Mouse (Mus musculus): Measurements from ENCODE around the gene Cwh43.
"Not testable (repeated sequence)": the region's sequence is repeated elsewhere in the genome, so short reads cannot be mapped to it uniquely, and the experiment has no call there.

Gene Cwh43

GRCm38 (mm10) chr5:73468462-73469433, 62.9 kb downstream of the Cwh43 start:
- in situ Hi-C loops (cut with MboI; ENCODE audit: low sequenced_read_pairs), result no loop called here

GRCm38 (mm10) chr5:73474412-73475405, 68.8 kb downstream of the Cwh43 start:
- in situ Hi-C loops (cut with MboI; ENCODE audit: low sequenced_read_pairs), result no loop called here

GRCm38 (mm10) chr5:73480700-73481099, 74.8 kb downstream of the Cwh43 start, which contains the start of gene Dcun1d4:
Gene Dcun1d4 (plus strand): TSS chr5:73481000.
- in situ Hi-C loops (cut with MboI; ENCODE audit: low sequenced_read_pairs), result no loop called here

GRCm38 (mm10) chr5:73481401-73481800, 75.5 kb downstream of the Cwh43 start:
- in situ Hi-C loops (cut with MboI; ENCODE audit: low sequenced_read_pairs), result no loop called here

GRCm38 (mm10) chr5:73482381-73482780, 76.5 kb downstream of the Cwh43 start:
- in situ Hi-C loops (cut with MboI; ENCODE audit: low sequenced_read_pairs), result not testable (repeated sequence)

GRCm38 (mm10) chr5:73484016-73484615, 78.2 kb downstream of the Cwh43 start:
- in situ Hi-C loops (cut with MboI; ENCODE audit: low sequenced_read_pairs), result no loop called here

- in situ Hi-C loops (cut with MboI; ENCODE audit: low sequenced_read_pairs), result no loop called here
These were observed 80.6 kb downstream of the Cwh43 start for GRCm38 (mm10) chr5:73486451-73486850.

GRCm38 (mm10) chr5:73489915-73490314, 84.0 kb downstream of the Cwh43 start:
- in situ Hi-C loops (cut with MboI; ENCODE audit: low sequenced_read_pairs), result no loop called here

- in situ Hi-C loops (cut with MboI; ENCODE audit: low sequenced_read_pairs), result no loop called here
These were observed 84.8 kb downstream of the Cwh43 start for GRCm38 (mm10) chr5:73490596-73491073.

- in situ Hi-C loops (cut with MboI; ENCODE audit: low sequenced_read_pairs), result no loop called here
These were observed 85.4 kb downstream of the Cwh43 start for GRCm38 (mm10) chr5:73491074-73491836.

- in situ Hi-C loops (cut with MboI; ENCODE audit: low sequenced_read_pairs), result no loop called here
These were observed 86.2 kb downstream of the Cwh43 start for GRCm38 (mm10) chr5:73491837-73492720.

GRCm38 (mm10) chr5:73497401-73497800, 91.5 kb downstream of the Cwh43 start:
- in situ Hi-C loops (cut with MboI; ENCODE audit: low sequenced_read_pairs), result no loop called here

- in situ Hi-C loops (cut with MboI; ENCODE audit: low sequenced_read_pairs), result no loop called here
These were observed 92.7 kb downstream of the Cwh43 start for GRCm38 (mm10) chr5:73498559-73498958.

GRCm38 (mm10) chr5:73500867-73501440, 95.1 kb downstream of the Cwh43 start:
- in situ Hi-C loops (cut with MboI; ENCODE audit: low sequenced_read_pairs), result no loop called here

GRCm38 (mm10) chr5:73502422-73502821, 96.5 kb downstream of the Cwh43 start:
- in situ Hi-C loops (cut with MboI; ENCODE audit: low sequenced_read_pairs), result no loop called here

All from CH12F3 (cell line).